Mouse (Mus musculus): ENCODE results near the gene Tmem203.

GRCm38 (mm10) chr2:25237522-25237921 lies 17.7 kb upstream of the Tmem203 start:
- TF ChIP-seq EP300 (IDR thresholded peaks at IDR 0.05; ENCODE audit: low read depth) (no peak), CTCF (IDR thresholded peaks at IDR 0.05; ENCODE audit: low read depth) (no peak)

All from liver, embryonic 14.5 days (tissue).